Mouse (Mus musculus): ENCODE results near the gene Sorcs2. TPM values are rescaled to one million over a fixed set of nuclear protein-coding genes. Genes with fewer than 3 reads are reported as not detected.

The Sorcs2 gene
- polyA plus RNA-seq (2014; fragmentation: Nextera tagmentation; extraction: Ambion mirVana): 12.8 and 14.4 TPM in 2 replicates

- ATAC-seq (replicated peaks; ENCODE audit: low FRiP score, low TSS enrichment, low read depth): peak; percentile 82
- Histone ChIP-seq H3K4me3 (ENCODE audit: low read depth, low read length) (peak within 1 kb of the TSS; percentile 76), H3K27me3 (replicated peaks; ENCODE audit: control insufficient read depth, insufficient read depth, low read length) (no peaks in the 10 kb centered on the region), H3K27ac (ENCODE audit: low read depth) (no peak within 1 kb of the TSS), H3K36me3 (ENCODE audit: control insufficient read depth, insufficient read depth, low read length) (no peaks in the 10 kb centered on the region), H3K9me3 (ENCODE audit: control insufficient read depth, low read length) (no peaks in the 10 kb centered on the region), H3K9ac (ENCODE audit: low read length) (peak within 1 kb of the TSS; percentile 72), H3K4me1 (replicated peaks; ENCODE audit: control insufficient read depth, insufficient read depth, low read length) (peaks cover 29% of the 10 kb centered on the region; the same call in 1 of the 2 replicates), H3K4me2 (ENCODE audit: low read length) (peak within 1 kb of the TSS; percentile 99)
- under 1% methylated on average over 29 of the region's 45 CpGs for WGBS
- DNase-seq (ENCODE audit: low spot score): peak; percentile 92
Measured at GRCm38 (mm10) chr5:36397837-36398282, at the start of gene Sorcs2. TSS of gene Sorcs2 (minus strand) at chr5:36398139.

- no peaks in the 10 kb centered on the region for H3K27me3 ChIP-seq (replicated peaks; ENCODE audit: control insufficient read depth, insufficient read depth, low read length)
- no peaks in the 10 kb centered on the region for H3K36me3 ChIP-seq (ENCODE audit: control insufficient read depth, insufficient read depth, low read length)
- no peak overlapping the region for H3K4me2 ChIP-seq (ENCODE audit: low read length)
- no peaks in the 10 kb centered on the region for H3K9me3 ChIP-seq (ENCODE audit: control insufficient read depth, low read length)
- H3K4me3 ChIP-seq (ENCODE audit: low read depth, low read length): no peak overlapping the region
- ATAC-seq (replicated peaks; ENCODE audit: low FRiP score, low TSS enrichment, low read depth) (no peak), DNase-seq (ENCODE audit: low spot score) (no peak)
- H3K27ac ChIP-seq (ENCODE audit: low read depth): no peak overlapping the region
- no peak overlapping the region for H3K9ac ChIP-seq (ENCODE audit: low read length)
- H3K4me1 ChIP-seq (replicated peaks; ENCODE audit: control insufficient read depth, insufficient read depth, low read length): peaks cover 3% of the 10 kb centered on the region; the same call in 1 of the 2 replicates
- WGBS: 39% methylated on average over 9 of the region's 9 CpGs
Measured at GRCm38 (mm10) chr5:36446166-36446890, 48.4 kb upstream of the Sorcs2 start.

- no peaks in the 10 kb centered on the region for H3K36me3 ChIP-seq (ENCODE audit: control insufficient read depth, insufficient read depth, low read length)
- H3K4me2 ChIP-seq (ENCODE audit: low read length): no peak overlapping the region
- no peak for ATAC-seq (replicated peaks; ENCODE audit: low FRiP score, low TSS enrichment, low read depth)
- no peak for DNase-seq (ENCODE audit: low spot score)
- no peaks in the 10 kb centered on the region for H3K9me3 ChIP-seq (ENCODE audit: control insufficient read depth, low read length)
- WGBS: 32% methylated on average over 8 of the region's 8 CpGs
- no peak overlapping the region for H3K4me3 ChIP-seq (ENCODE audit: low read depth, low read length)
- H3K27me3 ChIP-seq (replicated peaks; ENCODE audit: control insufficient read depth, insufficient read depth, low read length): no peaks in the 10 kb centered on the region
- no peak overlapping the region for H3K9ac ChIP-seq (ENCODE audit: low read length)
- H3K4me1 ChIP-seq (replicated peaks; ENCODE audit: control insufficient read depth, insufficient read depth, low read length): no peaks in the 10 kb centered on the region
- no peak overlapping the region for H3K27ac ChIP-seq (ENCODE audit: low read depth)
Measured at GRCm38 (mm10) chr5:36445028-36445427, 47.1 kb upstream of the Sorcs2 start.

GRCm38 (mm10) chr5:36444611-36445010, 46.7 kb upstream of the Sorcs2 start:
- Histone ChIP-seq H3K9ac (ENCODE audit: low read length) (no peak overlapping the region), H3K4me1 (replicated peaks; ENCODE audit: control insufficient read depth, insufficient read depth, low read length) (no peaks in the 10 kb centered on the region), H3K27me3 (replicated peaks; ENCODE audit: control insufficient read depth, insufficient read depth, low read length) (no peaks in the 10 kb centered on the region), H3K4me2 (ENCODE audit: low read length) (no peak overlapping the region), H3K27ac (ENCODE audit: low read depth) (no peak overlapping the region), H3K4me3 (ENCODE audit: low read depth, low read length) (no peak overlapping the region), H3K36me3 (ENCODE audit: control insufficient read depth, insufficient read depth, low read length) (no peaks in the 10 kb centered on the region), H3K9me3 (ENCODE audit: control insufficient read depth, low read length) (no peaks in the 10 kb centered on the region)
- no peak for ATAC-seq (replicated peaks; ENCODE audit: low FRiP score, low TSS enrichment, low read depth)
- 63% methylated on average over 4 of the region's 4 CpGs for WGBS
- no peak for DNase-seq (ENCODE audit: low spot score)

GRCm38 (mm10) chr5:36440741-36441140, 42.8 kb upstream of the Sorcs2 start:
- 60% methylated on average over 3 of the region's 3 CpGs for WGBS
- Histone ChIP-seq H3K9me3 (ENCODE audit: control insufficient read depth, low read length) (no peaks in the 10 kb centered on the region), H3K27me3 (replicated peaks; ENCODE audit: control insufficient read depth, insufficient read depth, low read length) (no peaks in the 10 kb centered on the region), H3K4me3 (ENCODE audit: low read depth, low read length) (no peak overlapping the region), H3K27ac (ENCODE audit: low read depth) (no peak overlapping the region), H3K4me1 (replicated peaks; ENCODE audit: control insufficient read depth, insufficient read depth, low read length) (no peaks in the 10 kb centered on the region), H3K4me2 (ENCODE audit: low read length) (no peak overlapping the region), H3K36me3 (ENCODE audit: control insufficient read depth, insufficient read depth, low read length) (no peaks in the 10 kb centered on the region), H3K9ac (ENCODE audit: low read length) (no peak overlapping the region)
- ATAC-seq (replicated peaks; ENCODE audit: low FRiP score, low TSS enrichment, low read depth): no peak
- DNase-seq (ENCODE audit: low spot score): no peak

GRCm38 (mm10) chr5:36436858-36437257, 38.9 kb upstream of the Sorcs2 start:
- H3K9me3 ChIP-seq (ENCODE audit: control insufficient read depth, low read length): no peaks in the 10 kb centered on the region
- no peaks in the 10 kb centered on the region for H3K27me3 ChIP-seq (replicated peaks; ENCODE audit: control insufficient read depth, insufficient read depth, low read length)
- H3K4me1 ChIP-seq (replicated peaks; ENCODE audit: control insufficient read depth, insufficient read depth, low read length): no peaks in the 10 kb centered on the region
- WGBS: 70% methylated on average over 4 of the region's 4 CpGs
- no peaks in the 10 kb centered on the region for H3K36me3 ChIP-seq (ENCODE audit: control insufficient read depth, insufficient read depth, low read length)
- H3K9ac ChIP-seq (ENCODE audit: low read length): no peak overlapping the region
- DNase-seq (ENCODE audit: low spot score): no peak
- no peak overlapping the region for H3K27ac ChIP-seq (ENCODE audit: low read depth)
- H3K4me2 ChIP-seq (ENCODE audit: low read length): no peak overlapping the region
- ATAC-seq (replicated peaks; ENCODE audit: low FRiP score, low TSS enrichment, low read depth): no peak
- no peak overlapping the region for H3K4me3 ChIP-seq (ENCODE audit: low read depth, low read length)

GRCm38 (mm10) chr5:36434398-36434967, 36.5 kb upstream of the Sorcs2 start:
- no peak overlapping the region for H3K27ac ChIP-seq (ENCODE audit: low read depth)
- no peak overlapping the region for H3K4me2 ChIP-seq (ENCODE audit: low read length)
- DNase-seq (ENCODE audit: low spot score): no peak
- no peak overlapping the region for H3K9ac ChIP-seq (ENCODE audit: low read length)
- H3K27me3 ChIP-seq (replicated peaks; ENCODE audit: control insufficient read depth, insufficient read depth, low read length): no peaks in the 10 kb centered on the region
- H3K36me3 ChIP-seq (ENCODE audit: control insufficient read depth, insufficient read depth, low read length): no peaks in the 10 kb centered on the region
- no peak overlapping the region for H3K4me3 ChIP-seq (ENCODE audit: low read depth, low read length)
- WGBS: 72% methylated on average over 9 of the region's 9 CpGs
- no peaks in the 10 kb centered on the region for H3K4me1 ChIP-seq (replicated peaks; ENCODE audit: control insufficient read depth, insufficient read depth, low read length)
- H3K9me3 ChIP-seq (ENCODE audit: control insufficient read depth, low read length): no peaks in the 10 kb centered on the region
- ATAC-seq (replicated peaks; ENCODE audit: low FRiP score, low TSS enrichment, low read depth): no peak

GRCm38 (mm10) chr5:36431711-36432110, 33.8 kb upstream of the Sorcs2 start:
- 44% methylated on average over 2 of the region's 2 CpGs for WGBS
- ATAC-seq (replicated peaks; ENCODE audit: low FRiP score, low TSS enrichment, low read depth): no peak
- no peaks in the 10 kb centered on the region for H3K36me3 ChIP-seq (ENCODE audit: control insufficient read depth, insufficient read depth, low read length)
- H3K9me3 ChIP-seq (ENCODE audit: control insufficient read depth, low read length): no peaks in the 10 kb centered on the region
- no peak for DNase-seq (ENCODE audit: low spot score)
- H3K9ac ChIP-seq (ENCODE audit: low read length): no peak overlapping the region
- H3K4me2 ChIP-seq (ENCODE audit: low read length): no peak overlapping the region
- no peaks in the 10 kb centered on the region for H3K27me3 ChIP-seq (replicated peaks; ENCODE audit: control insufficient read depth, insufficient read depth, low read length)
- peaks cover 9% of the 10 kb centered on the region; the same call in 1 of the 2 replicates for H3K4me1 ChIP-seq (replicated peaks; ENCODE audit: control insufficient read depth, insufficient read depth, low read length)
- H3K4me3 ChIP-seq (ENCODE audit: low read depth, low read length): no peak overlapping the region
- no peak overlapping the region for H3K27ac ChIP-seq (ENCODE audit: low read depth)

Data from intestine, embryonic 14.5 days (tissue).